ENCODE assay signal across 21 mouse cellular contexts in the genomic region with DNA sequence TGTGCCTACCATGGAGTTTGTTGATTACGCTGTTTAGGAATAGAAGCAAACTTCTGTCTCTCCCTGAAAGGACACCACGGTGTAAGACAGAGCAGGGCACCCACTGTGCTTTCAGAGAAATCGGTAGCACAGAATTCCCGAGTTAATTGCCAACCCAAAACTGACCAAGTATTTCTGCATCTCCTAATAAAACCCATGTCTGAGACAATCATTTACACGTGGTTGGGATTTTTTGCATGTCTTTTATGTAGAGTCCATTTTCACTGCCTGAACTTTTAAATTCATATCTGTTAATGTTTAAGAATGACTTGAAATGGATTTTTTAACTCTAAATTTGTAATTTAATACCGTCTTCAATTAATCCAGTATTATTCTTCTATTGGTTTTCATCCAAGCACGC. TPM values are rescaled to one million over a fixed set of nuclear protein-coding genes. Genes with fewer than 3 reads are reported as not detected.
DNase-seq lines count a peak whose midpoint lies in the region; TF ChIP-seq lines count a peak whose summit lies in the region.
"Had no signal": no experiment of that assay in that cellular context is flagged by ENCODE, and none has a peak within 500 bp of the region (broad histone marks: within the 10 kb centered on the region; RNA-seq: fewer than 3 reads in every experiment).

No protein-coding gene starts in this region.

- no peak overlapping the region for H3K4me3 ChIP-seq in heart, adult 2 months
- H3K4me3 ChIP-seq in kidney, adult 2 months (ENCODE audit: insufficient read depth, low read depth, low read length) = no peak overlapping the region

- H3K79me2 ChIP-seq in heart, adult 2 months (replicated peaks; ENCODE audit: control insufficient read depth, insufficient read depth, low read length) = no peaks in the 10 kb centered on the region

- WGBS in heart, adult 2 months = 83% methylated on average over 7 of the region's 7 CpGs
- WGBS in kidney, adult 2 months = 59% methylated on average over 7 of the region's 7 CpGs

- no peaks in the 10 kb centered on the region for H3K36me3 ChIP-seq in heart, adult 2 months (ENCODE audit: control insufficient read depth, insufficient read depth, low read length)
- no peaks in the 10 kb centered on the region for H3K36me3 ChIP-seq in kidney, adult 2 months (ENCODE audit: control insufficient read depth, insufficient read depth, low read length)
- H3K36me3 ChIP-seq: G1E had no signal

- no peak for TF ChIP-seq EP300 in heart, adult 2 months (IDR thresholded peaks at IDR 0.05; ENCODE audit: insufficient read depth, low read depth, low read length)

- no peaks in the 10 kb centered on the region for H3K27me3 ChIP-seq in heart, adult 2 months (ENCODE audit: control insufficient read depth, insufficient read depth, low read length)
- no peaks in the 10 kb centered on the region for H3K27me3 ChIP-seq in kidney, adult 2 months (replicated peaks; ENCODE audit: control insufficient read depth, insufficient read depth, low read length)
- H3K27me3 ChIP-seq: CH12.LX, Patski had no signal

- no peaks in the 10 kb centered on the region for H3K4me1 ChIP-seq in heart, adult 2 months (ENCODE audit: control insufficient read depth, insufficient read depth, low read length)
- H3K4me1 ChIP-seq in kidney, adult 2 months (ENCODE audit: control insufficient read depth, insufficient read depth, low read length) = no peaks in the 10 kb centered on the region

- intact Hi-C loops in heart, adult 2 months (cut with DNase I) = no loop called here

- H3K9ac ChIP-seq in heart, adult 2 months (ENCODE audit: low read depth, low read length) = no peak overlapping the region

- TF ChIP-seq POLR2A in heart, adult 2 months (IDR thresholded peaks at IDR 0.05; ENCODE audit: insufficient read depth, low read depth, low read length) = no peak
- no peak for TF ChIP-seq POLR2A in kidney, adult 2 months (IDR thresholded peaks at IDR 0.05; ENCODE audit: low read depth, low read length)

- no peak for TF ChIP-seq CTCF in heart, adult 2 months (IDR thresholded peaks at IDR 0.05)
- no peak for TF ChIP-seq CTCF in kidney, adult 2 months (conservative IDR thresholded peaks at IDR 0.05; ENCODE audit: insufficient read depth, insufficient read length, low read depth, low read length)

- H3K27ac ChIP-seq in heart, adult 2 months = no peak overlapping the region
- no peak overlapping the region for H3K27ac ChIP-seq in kidney, adult 2 months (ENCODE audit: insufficient read depth, low read depth, low read length)

- peak; percentile 22 for DNase-seq in heart, adult 11 months
- no peak for DNase-seq in heart, adult 2 months
- peak; percentile 63 for DNase-seq in kidney, adult 2 months
- no peak for DNase-seq in kidney, adult 11 months
- DNase-seq in kidney, adult 8-10 months = peak; percentile 14 to 26
- DNase-seq in kidney, postnatal 10 days = no peak
- peak; percentile 63 for DNase-seq in kidney, adult 9 months
- no peak for DNase-seq in kidney, postnatal 25 days
- DNase-seq: adrenal gland, adult 2 months; adrenal gland, adult 8-10 months; adrenal gland, postnatal 10 days; adrenal gland, postnatal 14 days; adrenal gland, postnatal 25 days; adrenal gland, postnatal 36 days; B cell, adult 2 months; cerebellum, adult 11 months; cerebellum, adult 11-12 months had no signal

RNA-seq across cellular contexts. Expression of a gene that starts 22.4 kb away (rescaled TPM):
- total RNA-seq in heart, adult 2 months (2021) = 10 to 100 TPM; 10.4 to 11.2 TPM
- polyA plus RNA-seq in heart, adult 2 months (2012; rRNA removed) = 16.9 and 23.6 TPM in 2 replicates
- polyA plus RNA-seq in kidney, adult 2 months (2012; rRNA removed) = 43.1 and 48.8 TPM in 2 replicates

RNA-seq across cellular contexts. Expression of a gene that starts 45.2 kb away (rescaled TPM):
- total RNA-seq in heart, adult 2 months (2021) = 10 to 100 TPM; 57.1 to 74.0 TPM
- polyA plus RNA-seq in heart, adult 2 months (2012; rRNA removed) = 47.5 and 49.7 TPM in 2 replicates
- polyA plus RNA-seq in kidney, adult 2 months (2012; rRNA removed) = 46.6 and 55.2 TPM in 2 replicates

RNA-seq across cellular contexts. Expression of a gene that starts 46.4 kb away (rescaled TPM):
- total RNA-seq in heart, adult 2 months (2021) = 1 to 10 TPM; 1.6 to 2.2 TPM
- polyA plus RNA-seq in heart, adult 2 months (2012; rRNA removed) = 2.1 and 3.6 TPM in 2 replicates
- 1.7 and 3.1 TPM in 2 replicates for polyA plus RNA-seq in kidney, adult 2 months (2012; rRNA removed)
- total RNA-seq: G1E, MEL had no signal
- polyA plus RNA-seq: G1E had no signal

Comparison
In these comparisons a context has a peak if more than half of its experiments do, and no peak if none do; other contexts are left out.
1. DNase-seq: peak in heart, adult 11 months (single experiment), kidney, adult 2 months (single experiment), kidney, adult 8-10 months (2 of 2) and kidney, adult 9 months (single experiment); none in heart, adult 2 months (0 of 2), kidney, adult 11 months (single experiment), kidney, postnatal 10 days (single experiment) and kidney, postnatal 25 days (0 of 2).